Mouse (Mus musculus): ENCODE data around the gene Rad51ap2. TPM values are rescaled to one million over a fixed set of nuclear protein-coding genes. Genes with fewer than 3 reads are reported as not detected.
A peak's percentile ranks its signal among the peaks of the same experiment; 100 is the strongest.

The Rad51ap2 gene
- not detected in 2 replicates for polyA plus RNA-seq (2012; rRNA removed)

DNA sequence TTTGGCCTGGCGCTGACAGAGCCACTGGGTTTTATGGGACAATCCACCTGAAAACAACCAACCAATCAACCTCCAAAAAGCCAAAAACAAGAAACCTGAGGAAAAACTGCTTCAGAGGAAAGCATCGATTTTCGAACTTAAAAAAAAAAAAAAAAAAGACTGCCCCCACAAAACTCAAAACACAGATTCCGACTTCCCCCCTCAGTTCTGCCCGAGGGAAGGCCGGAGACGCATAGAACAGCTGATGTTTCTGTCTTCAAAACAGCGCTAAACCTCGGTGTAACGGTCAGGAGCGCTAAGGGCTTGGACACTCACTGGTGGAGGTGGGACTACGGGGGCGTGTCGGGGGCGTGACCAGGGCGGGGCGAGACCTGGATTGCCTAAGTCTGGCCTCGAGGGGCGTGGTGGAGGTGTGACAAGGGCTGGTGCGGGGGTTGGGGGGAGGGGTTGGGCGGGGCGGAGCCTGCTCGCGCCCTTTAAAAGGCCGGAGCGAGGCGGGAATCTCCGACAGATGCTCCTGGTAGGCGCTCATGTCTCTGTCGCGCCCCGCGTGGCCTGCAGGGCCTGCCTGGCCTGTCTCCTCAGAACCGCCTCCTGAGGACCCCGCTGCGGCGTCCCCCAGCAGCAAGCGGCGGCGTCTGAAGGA lies at the start of gene Rad51ap2:
Gene Rad51ap2 (plus strand): TSS at position 531 of the 646 bp plus-strand sequence.
- peaks cover 2% of the 10 kb centered on the region; the same call in 1 of the 2 replicates for H3K4me1 ChIP-seq (ENCODE audit: control insufficient read depth, insufficient read depth, insufficient read length)
- no peaks in the 10 kb centered on the region for H3K36me3 ChIP-seq (ENCODE audit: control insufficient read depth, insufficient read depth, low read length)
- H3K27me3 ChIP-seq (ENCODE audit: control insufficient read depth, insufficient read depth, low read length): peaks cover 8% of the 10 kb centered on the region
- H3K27ac ChIP-seq (ENCODE audit: insufficient read depth, low read length): no peak within 1 kb of the TSS
- peak in 1 of 2 experiments; percentile 11 for DNase-seq (ENCODE audit: low read depth in 1 of 2, low spot score in 2 of 2)
- H3K4me3 ChIP-seq (ENCODE audit: extremely low read depth, insufficient read depth, insufficient read length): 0 out of 2 replicates have a peak within 1 kb of the TSS, but pooled peaks have one; percentile 8
- 3% methylated on average over 40 of the region's 40 CpGs for WGBS
- TF ChIP-seq POLR2A (IDR thresholded peaks at IDR 0.05; ENCODE audit: low read depth, low read length) (no peak), CTCF (IDR thresholded peaks at IDR 0.05; ENCODE audit: extremely low read depth, insufficient read depth, insufficient read length, insufficient replicate concordance) (no peak)

DNA sequence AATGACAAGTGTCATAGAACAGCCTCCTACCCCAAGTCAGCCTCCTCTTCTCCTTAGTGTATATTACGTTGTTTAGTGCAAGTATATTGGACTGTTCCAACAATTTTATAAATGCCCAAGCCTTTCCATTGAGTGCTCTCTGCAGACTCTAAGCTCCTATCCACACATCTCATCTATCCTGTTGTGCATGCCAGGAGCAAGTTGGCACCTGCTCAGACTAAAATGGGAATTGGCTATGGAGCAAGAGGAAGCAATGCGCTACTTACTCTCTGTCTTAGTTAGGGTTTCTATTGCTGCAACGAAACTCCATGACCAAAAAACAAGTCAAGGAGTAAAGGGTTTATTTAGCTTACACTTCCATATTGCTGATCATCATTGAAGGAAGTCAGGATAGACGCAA lies 48.2 kb upstream of the Rad51ap2 start:
- Histone ChIP-seq H3K27me3 (ENCODE audit: control insufficient read depth, insufficient read depth, low read length) (no peaks in the 10 kb centered on the region), H3K27ac (ENCODE audit: insufficient read depth, low read length) (no peak overlapping the region), H3K4me1 (ENCODE audit: control insufficient read depth, insufficient read depth, insufficient read length) (no peaks in the 10 kb centered on the region), H3K4me3 (ENCODE audit: extremely low read depth, insufficient read depth, insufficient read length) (no peak overlapping the region), H3K36me3 (ENCODE audit: control insufficient read depth, insufficient read depth, low read length) (no peaks in the 10 kb centered on the region)
- TF ChIP-seq CTCF (IDR thresholded peaks at IDR 0.05; ENCODE audit: extremely low read depth, insufficient read depth, insufficient read length, insufficient replicate concordance) (no peak), POLR2A (IDR thresholded peaks at IDR 0.05; ENCODE audit: low read depth, low read length) (no peak)
- DNase-seq (ENCODE audit: low read depth in 1 of 2, low spot score in 2 of 2): no peak
- WGBS: 86% methylated on average over 4 of the region's 4 CpGs

DNA sequence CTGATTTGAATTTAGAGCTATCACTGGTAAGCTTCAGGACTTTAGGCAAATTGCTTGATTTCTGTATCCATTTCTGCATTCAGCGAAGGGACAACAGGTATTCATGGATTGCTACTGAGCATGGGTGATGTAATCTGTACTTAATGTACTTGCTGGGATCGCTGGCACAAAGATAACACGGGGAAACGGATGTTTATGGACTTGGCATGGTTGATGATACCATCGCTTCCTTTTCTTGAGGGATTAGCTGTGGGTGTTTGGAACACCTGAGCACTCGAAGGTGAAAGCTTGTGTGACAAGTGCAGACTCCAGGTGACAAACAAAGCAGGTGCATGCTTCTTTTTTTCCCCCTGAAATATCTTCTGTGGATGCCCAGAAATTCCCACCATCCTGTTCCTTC lies 37.8 kb upstream of the Rad51ap2 start:
- 80% methylated on average over 6 of the region's 6 CpGs for whole genome bisulfite sequencing
- H3K4me1 ChIP-seq (ENCODE audit: control insufficient read depth, insufficient read depth, insufficient read length): no peaks in the 10 kb centered on the region
- TF ChIP-seq POLR2A (IDR thresholded peaks at IDR 0.05; ENCODE audit: low read depth, low read length): no peak
- TF ChIP-seq CTCF (IDR thresholded peaks at IDR 0.05; ENCODE audit: extremely low read depth, insufficient read depth, insufficient read length, insufficient replicate concordance): no peak
- H3K4me3 ChIP-seq (ENCODE audit: extremely low read depth, insufficient read depth, insufficient read length): no peak overlapping the region
- H3K27me3 ChIP-seq (ENCODE audit: control insufficient read depth, insufficient read depth, low read length): no peaks in the 10 kb centered on the region
- DNase-seq (ENCODE audit: low read depth in 1 of 2, low spot score in 2 of 2): no peak
- no peaks in the 10 kb centered on the region for H3K36me3 ChIP-seq (ENCODE audit: control insufficient read depth, insufficient read depth, low read length)
- H3K27ac ChIP-seq (ENCODE audit: insufficient read depth, low read length): no peak overlapping the region

DNA sequence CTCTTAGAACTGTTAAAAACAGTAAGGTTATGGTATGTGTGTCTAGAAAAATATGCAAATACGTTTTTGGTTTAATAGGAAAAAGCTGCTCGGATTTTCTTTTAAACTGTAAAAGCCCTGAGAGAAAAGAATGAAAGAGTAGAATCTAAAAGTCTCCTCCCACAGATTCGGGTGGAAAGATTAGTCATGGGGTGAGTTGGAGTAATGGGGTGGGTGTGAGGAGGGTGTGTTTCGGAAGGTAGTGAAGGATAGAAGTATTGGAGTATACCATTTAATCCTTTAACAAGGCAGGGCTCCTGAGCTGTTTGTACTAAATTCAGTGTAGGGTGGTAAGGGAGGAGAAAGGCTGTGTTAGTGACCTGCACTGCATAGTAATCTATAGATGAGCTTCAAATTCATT lies 28.5 kb upstream of the Rad51ap2 start:
- Histone ChIP-seq H3K36me3 (ENCODE audit: control insufficient read depth, insufficient read depth, low read length) (no peaks in the 10 kb centered on the region), H3K27ac (ENCODE audit: insufficient read depth, low read length) (no peak overlapping the region), H3K4me3 (ENCODE audit: extremely low read depth, insufficient read depth, insufficient read length) (no peak overlapping the region), H3K4me1 (ENCODE audit: control insufficient read depth, insufficient read depth, insufficient read length) (no peaks in the 10 kb centered on the region), H3K27me3 (ENCODE audit: control insufficient read depth, insufficient read depth, low read length) (no peaks in the 10 kb centered on the region)
- DNase-seq (ENCODE audit: low read depth in 1 of 2, low spot score in 2 of 2): no peak
- 77% methylated on average over 4 of the region's 4 CpGs for WGBS
- no peak for TF ChIP-seq POLR2A (IDR thresholded peaks at IDR 0.05; ENCODE audit: low read depth, low read length)
- TF ChIP-seq CTCF (IDR thresholded peaks at IDR 0.05; ENCODE audit: extremely low read depth, insufficient read depth, insufficient read length, insufficient replicate concordance): no peak

DNA sequence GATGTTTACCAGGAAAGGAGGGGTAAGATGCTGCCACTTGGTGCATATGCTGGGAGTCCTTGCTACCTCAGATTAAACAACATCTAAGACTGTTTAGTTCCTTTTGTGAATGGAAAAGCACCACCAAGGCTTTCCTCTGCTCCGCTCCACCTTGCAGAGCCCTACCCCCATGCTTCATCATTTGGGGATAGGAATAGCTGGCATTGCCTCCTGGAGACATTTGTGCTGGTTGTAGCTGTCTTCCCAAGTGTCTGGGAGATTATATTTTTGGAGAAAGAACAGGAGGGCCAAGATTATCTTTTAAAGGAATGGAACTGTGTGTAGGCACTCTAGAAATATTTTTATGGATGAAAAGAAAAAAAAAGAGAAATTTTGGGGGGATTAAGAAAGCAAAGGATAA lies 22.8 kb upstream of the Rad51ap2 start:
- no peaks in the 10 kb centered on the region for H3K36me3 ChIP-seq (ENCODE audit: control insufficient read depth, insufficient read depth, low read length)
- no peaks in the 10 kb centered on the region for H3K4me1 ChIP-seq (ENCODE audit: control insufficient read depth, insufficient read depth, insufficient read length)
- whole genome bisulfite sequencing: 95% methylated on average over 1 of the region's 1 CpGs
- H3K4me3 ChIP-seq (ENCODE audit: extremely low read depth, insufficient read depth, insufficient read length): no peak overlapping the region
- DNase-seq (ENCODE audit: low read depth in 1 of 2, low spot score in 2 of 2): no peak
- no peak overlapping the region for H3K27ac ChIP-seq (ENCODE audit: insufficient read depth, low read length)
- TF ChIP-seq POLR2A (IDR thresholded peaks at IDR 0.05; ENCODE audit: low read depth, low read length) (no peak), CTCF (IDR thresholded peaks at IDR 0.05; ENCODE audit: extremely low read depth, insufficient read depth, insufficient read length, insufficient replicate concordance) (no peak)
- H3K27me3 ChIP-seq (ENCODE audit: control insufficient read depth, insufficient read depth, low read length): no peaks in the 10 kb centered on the region; the same call in 1 of the 2 replicates

DNA sequence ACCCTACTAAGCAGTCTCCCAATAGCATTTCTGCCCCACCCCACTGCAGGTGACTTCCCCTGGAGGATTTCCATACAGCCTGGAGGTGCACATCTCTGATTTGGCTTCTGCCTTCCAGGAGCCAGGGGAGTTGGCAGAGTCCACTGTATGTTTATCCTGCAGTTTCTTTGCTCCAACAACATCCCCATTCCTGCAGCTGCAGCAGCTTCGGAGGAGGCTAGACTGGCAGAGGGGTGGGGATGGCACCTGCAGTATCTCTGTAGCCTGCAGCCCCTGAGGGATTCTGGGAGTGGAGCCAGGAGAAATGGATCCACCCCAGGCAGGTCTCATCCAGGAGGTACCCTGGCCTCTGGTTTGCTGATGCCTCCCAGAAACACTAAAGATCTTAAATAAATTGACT lies 22.2 kb upstream of the Rad51ap2 start:
- no peak overlapping the region for H3K4me3 ChIP-seq (ENCODE audit: extremely low read depth, insufficient read depth, insufficient read length)

DNA sequence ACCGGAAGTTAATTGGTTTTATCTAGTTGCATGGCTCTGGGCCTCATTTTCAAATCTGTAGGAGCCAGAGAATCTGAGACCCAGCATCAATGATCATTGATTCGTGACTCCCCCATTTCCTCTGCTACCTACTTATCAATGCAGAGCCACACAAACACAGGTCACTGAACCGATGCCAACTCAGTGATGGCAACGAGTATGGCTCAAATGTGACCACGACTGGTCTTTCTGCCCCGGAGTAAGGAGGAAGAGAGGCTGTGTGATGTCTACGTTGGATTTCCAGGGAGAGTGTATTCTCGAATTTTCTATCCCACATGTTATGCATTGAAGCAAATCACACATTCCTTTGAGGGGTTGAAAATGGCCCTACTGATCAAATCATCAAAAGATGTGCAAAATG lies 21.4 kb upstream of the Rad51ap2 start:
- DNase-seq (ENCODE audit: low read depth in 1 of 2, low spot score in 2 of 2): no peak
- no peaks in the 10 kb centered on the region for H3K36me3 ChIP-seq (ENCODE audit: control insufficient read depth, insufficient read depth, low read length)

More for the DNA sequence above, 22.2 kb upstream of the Rad51ap2 start:
- H3K4me1 ChIP-seq (ENCODE audit: control insufficient read depth, insufficient read depth, insufficient read length): no peaks in the 10 kb centered on the region
- TF ChIP-seq CTCF (IDR thresholded peaks at IDR 0.05; ENCODE audit: extremely low read depth, insufficient read depth, insufficient read length, insufficient replicate concordance) (no peak), POLR2A (IDR thresholded peaks at IDR 0.05; ENCODE audit: low read depth, low read length) (no peak)
- no peak overlapping the region for H3K27ac ChIP-seq (ENCODE audit: insufficient read depth, low read length)
- WGBS: 69% methylated on average over 1 of the region's 1 CpGs
- H3K27me3 ChIP-seq (ENCODE audit: control insufficient read depth, insufficient read depth, low read length): no peaks in the 10 kb centered on the region; the same call in 1 of the 2 replicates
- no peaks in the 10 kb centered on the region for H3K36me3 ChIP-seq (ENCODE audit: control insufficient read depth, insufficient read depth, low read length)
- DNase-seq (ENCODE audit: low read depth in 1 of 2, low spot score in 2 of 2): no peak

More for the DNA sequence above, 21.4 kb upstream of the Rad51ap2 start:
- Histone ChIP-seq H3K27ac (ENCODE audit: insufficient read depth, low read length) (no peak overlapping the region), H3K4me1 (ENCODE audit: control insufficient read depth, insufficient read depth, insufficient read length) (no peaks in the 10 kb centered on the region), H3K27me3 (ENCODE audit: control insufficient read depth, insufficient read depth, low read length) (no peaks in the 10 kb centered on the region; the same call in 1 of the 2 replicates), H3K4me3 (ENCODE audit: extremely low read depth, insufficient read depth, insufficient read length) (no peak overlapping the region)
- 71% methylated on average over 8 of the region's 8 CpGs for WGBS
- TF ChIP-seq POLR2A (IDR thresholded peaks at IDR 0.05; ENCODE audit: low read depth, low read length): no peak
- TF ChIP-seq CTCF (IDR thresholded peaks at IDR 0.05; ENCODE audit: extremely low read depth, insufficient read depth, insufficient read length, insufficient replicate concordance): no peak

Measured in spleen, adult 2 months (tissue).